Mouse (Mus musculus) hindbrain, embryonic 12.5 days (tissue): ENCODE measurements around the gene Abcc12. TPM values are rescaled to one million over a fixed set of nuclear protein-coding genes. Genes with fewer than 3 reads are reported as not detected.

Source experiments
- ATAC-seq: fragments of 200-750 bp; cut with Nextera tagmentation; 2 replicates; pipeline ENCODE4 v1.8.0; 2017; ENCODE audit warnings: moderate TSS enrichment; ENCODE audit not compliant: low FRiP score
- H3K27ac ChIP-seq: fragments of 300-500 bp; sonication (generic); 2 replicates; pipeline ENCODE4 v1.5.1; 2016; ENCODE audit warnings: mild to moderate bottlenecking
- H3K27me3 ChIP-seq: fragments of 300-500 bp; sonication (generic); 2 replicates; pipeline ENCODE4 v1.6.1; 2016; ENCODE audit warnings: mild to moderate bottlenecking
- H3K36me3 ChIP-seq: fragments of 300-500 bp; sonication (generic); 2 replicates; pipeline ENCODE4 v1.6.1; 2016; ENCODE audit warnings: mild to moderate bottlenecking
- H3K4me1 ChIP-seq: fragments of 300-500 bp; sonication (generic); 2 replicates; pipeline ENCODE4 v1.6.1; 2016
- H3K4me2 ChIP-seq: fragments of 300-500 bp; sonication (generic); replicated peaks from 2 replicates; pipeline ENCODE4 v1.6.1; 2016; ENCODE audit warnings: mild to moderate bottlenecking
- H3K4me3 ChIP-seq: fragments of 300-500 bp; sonication (generic); 2 replicates; pipeline ENCODE4 v1.5.1; 2016; ENCODE audit warnings: mild to moderate bottlenecking
- H3K9ac ChIP-seq: fragments of 300-500 bp; sonication (generic); 2 replicates; pipeline ENCODE4 v1.6.1; 2016; ENCODE audit warnings: mild to moderate bottlenecking, moderate library complexity
- H3K9me3 ChIP-seq: fragments of 300-500 bp; sonication (generic); replicated peaks from 2 replicates; pipeline ENCODE4 v1.6.1; 2016; ENCODE audit warnings: mild to moderate bottlenecking
- WGBS: fragments of 180-500 bp; shearing (Covaris S2); methylation state at CpG from one replicate; pipeline ENCODE4 v1.1.7; 2016; 5-methylcytosine and 5-hydroxymethylcytosine counted together
- polyA plus RNA-seq: library from polyadenylated mRNA; unstranded; fragments of >200 nt; fragmentation: Nextera tagmentation; extraction: Ambion mirVana; gene quantifications from 2 replicates; pipeline ENCODE4 v1.2.1, GENCODE M21; 2016

Abcc12 gene
- polyA plus RNA-seq, 1 experiment from 2014 or later, result 0.05 TPM

DNA sequence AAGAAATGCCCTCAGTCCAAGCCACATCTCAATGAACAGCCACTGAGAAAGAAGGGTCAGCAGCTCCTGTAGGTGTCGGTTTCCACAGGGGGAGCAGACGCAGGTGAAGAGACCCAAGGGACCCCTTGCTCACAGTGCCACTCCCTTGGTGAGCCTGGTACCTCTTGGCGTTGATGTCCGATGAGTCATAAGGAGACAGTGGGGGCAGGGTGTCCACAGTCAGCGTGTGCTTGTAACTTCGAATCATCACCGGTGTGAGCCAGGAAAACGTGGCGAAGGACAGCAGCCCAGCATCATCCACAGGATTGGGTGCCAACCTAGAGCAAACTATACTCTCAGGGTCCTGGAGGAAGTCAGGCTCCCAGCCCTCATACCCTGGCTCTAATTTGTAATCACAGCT lies 16.8 kb downstream of the Abcc12 start:
- H3K9ac ChIP-seq, result no peak overlapping the region
- H3K27me3 ChIP-seq, result no peaks in the 10 kb centered on the region
- no peaks in the 10 kb centered on the region for H3K9me3 ChIP-seq
- H3K27ac ChIP-seq, result no peak overlapping the region
- H3K4me3 ChIP-seq, result no peak overlapping the region
- no peaks in the 10 kb centered on the region; the same call in 1 of the 2 replicates for H3K4me1 ChIP-seq
- WGBS, result 94% methylated on average over 9 of the region's 9 CpGs
- H3K4me2 ChIP-seq, result no peak overlapping the region
- H3K36me3 ChIP-seq, result no peaks in the 10 kb centered on the region
- no peak for ATAC-seq

DNA sequence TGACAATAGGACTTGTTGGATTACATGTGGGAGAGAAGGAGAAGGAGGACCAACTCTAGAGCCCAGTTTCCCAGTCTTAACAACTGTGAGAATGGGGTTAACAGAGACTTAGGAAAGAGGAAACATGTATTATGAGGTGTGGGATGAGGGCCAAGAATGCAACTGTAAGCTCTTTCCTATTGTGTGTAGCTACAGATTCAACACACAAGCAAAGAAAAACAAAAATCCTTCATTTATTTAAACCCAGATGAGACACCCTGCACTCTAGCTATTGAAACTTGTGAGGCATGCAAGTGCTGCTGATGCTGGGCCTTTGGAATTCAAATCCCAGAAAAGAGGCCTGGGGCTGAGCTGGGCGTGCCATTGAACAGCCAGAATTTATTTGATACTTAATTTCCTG lies 18.7 kb downstream of the Abcc12 start:
- H3K9ac ChIP-seq, result no peak overlapping the region
- no peaks in the 10 kb centered on the region; the same call in 1 of the 2 replicates for H3K4me1 ChIP-seq
- no peaks in the 10 kb centered on the region for H3K36me3 ChIP-seq
- 52% methylated on average over 1 of the region's 1 CpGs for WGBS
- no peak overlapping the region for H3K27ac ChIP-seq
- H3K4me3 ChIP-seq, result no peak overlapping the region
- no peak overlapping the region for H3K4me2 ChIP-seq
- H3K9me3 ChIP-seq, result no peaks in the 10 kb centered on the region
- H3K27me3 ChIP-seq, result no peaks in the 10 kb centered on the region
- ATAC-seq, result no peak

DNA sequence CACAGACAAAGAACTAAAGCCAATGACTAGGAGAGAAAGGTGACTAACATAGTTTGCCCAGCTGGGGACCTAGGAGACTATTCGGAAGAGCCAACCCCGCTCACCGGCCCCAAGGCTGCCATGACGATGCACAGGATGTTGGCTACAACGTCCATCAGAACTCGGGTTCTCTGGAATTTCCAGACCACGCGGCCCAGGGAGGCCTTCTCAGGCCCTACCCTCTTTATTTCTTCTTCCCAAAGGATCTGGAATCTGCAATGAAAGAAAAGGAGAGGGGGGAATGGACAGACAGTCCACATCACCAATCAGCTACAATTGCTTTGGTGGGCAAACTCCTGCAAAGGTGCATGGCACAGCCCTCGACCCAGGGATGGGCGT lies 19.8 kb downstream of the Abcc12 start:
- no peaks in the 10 kb centered on the region; the same call in 1 of the 2 replicates for H3K4me1 ChIP-seq
- no peaks in the 10 kb centered on the region for H3K36me3 ChIP-seq
- no peaks in the 10 kb centered on the region for H3K27me3 ChIP-seq
- WGBS, result 86% methylated on average over 10 of the region's 10 CpGs
- H3K9ac ChIP-seq, result no peak overlapping the region
- no peak for ATAC-seq
- no peaks in the 10 kb centered on the region for H3K9me3 ChIP-seq
- no peak overlapping the region for H3K4me2 ChIP-seq
- H3K4me3 ChIP-seq, result no peak overlapping the region
- H3K27ac ChIP-seq, result no peak overlapping the region

DNA sequence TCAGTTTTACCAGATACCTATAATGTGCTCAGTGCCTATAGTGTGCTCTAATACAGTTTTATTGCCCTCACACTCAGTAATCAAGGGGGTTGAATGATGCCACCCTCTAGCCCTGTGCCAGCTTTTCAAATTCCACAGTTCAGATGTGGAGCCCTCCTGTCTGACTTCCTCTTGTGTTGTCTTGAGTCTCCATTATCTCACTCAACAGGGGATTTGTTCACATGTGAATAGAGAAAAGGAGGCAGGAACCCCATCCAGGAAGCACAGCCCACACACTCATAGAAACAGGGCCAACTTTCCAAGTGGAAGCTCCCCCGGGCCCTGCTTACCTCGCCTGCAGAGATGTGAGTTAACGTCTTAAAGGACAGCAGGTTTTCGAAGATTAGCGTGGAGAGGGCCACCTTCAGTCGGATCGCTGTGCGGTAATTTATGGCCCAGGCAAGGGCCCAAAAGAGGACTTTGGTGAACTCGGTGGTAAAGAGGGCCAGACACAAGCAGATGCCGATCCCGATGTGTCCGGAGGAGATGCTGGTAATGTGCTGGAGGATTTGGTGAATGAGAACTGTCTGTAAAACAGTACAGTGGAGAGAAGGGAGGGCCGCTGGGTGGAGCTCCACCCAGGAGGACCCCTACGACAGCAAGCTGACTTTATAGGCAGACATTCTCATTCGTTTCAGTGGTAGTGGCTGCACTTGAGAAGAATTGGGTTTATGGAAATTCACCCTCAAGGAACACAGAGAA lies 20.4 kb downstream of the Abcc12 start:
- WGBS, result 83% methylated on average over 15 of the region's 15 CpGs
- no peaks in the 10 kb centered on the region for H3K36me3 ChIP-seq
- H3K4me2 ChIP-seq, result no peak overlapping the region
- no peaks in the 10 kb centered on the region; the same call in 1 of the 2 replicates for H3K4me1 ChIP-seq
- ATAC-seq, result no peak
- no peaks in the 10 kb centered on the region for H3K27me3 ChIP-seq
- no peak overlapping the region for H3K9ac ChIP-seq
- H3K4me3 ChIP-seq, result no peak overlapping the region
- H3K9me3 ChIP-seq, result no peaks in the 10 kb centered on the region
- no peak overlapping the region for H3K27ac ChIP-seq

DNA sequence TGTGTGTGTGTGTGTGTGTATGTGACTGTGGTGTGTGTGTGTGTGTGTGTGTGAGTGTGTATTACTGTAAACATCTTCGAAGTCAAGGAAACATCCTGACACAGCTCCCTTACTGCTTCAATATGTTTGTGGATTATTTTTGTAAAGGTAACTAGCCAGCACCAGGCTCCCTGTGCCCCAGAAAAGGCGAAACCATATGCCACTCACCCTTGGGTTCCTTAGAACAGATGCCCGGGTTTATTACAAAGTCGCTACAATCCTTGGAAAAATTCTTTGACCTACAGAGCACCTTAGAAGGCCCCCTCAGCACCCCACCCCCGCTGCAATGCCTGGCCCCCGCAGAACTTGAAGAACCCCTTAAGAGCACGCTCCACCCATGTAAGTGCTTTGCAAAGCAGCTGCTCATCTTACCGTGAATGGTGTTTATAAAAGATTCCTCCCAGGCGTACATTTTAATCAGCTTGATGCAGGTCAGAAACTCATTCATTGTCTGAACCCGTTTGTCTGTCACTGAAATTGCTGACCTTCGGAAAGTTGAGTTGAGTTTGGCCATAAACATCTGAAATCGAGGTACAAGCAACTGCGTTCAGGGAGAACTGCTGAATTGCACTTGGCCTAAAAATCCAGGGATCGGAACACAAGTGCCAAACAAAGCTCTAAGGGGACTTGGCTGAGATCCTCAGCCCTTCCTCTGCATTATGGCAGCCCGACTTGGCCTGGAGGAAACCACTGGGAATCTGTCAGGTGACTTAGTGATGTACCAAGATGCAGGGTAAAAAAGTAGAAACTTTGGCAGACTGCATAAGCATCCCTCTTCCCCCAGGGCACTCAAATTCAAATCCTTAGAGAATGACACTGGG lies 23.1 kb downstream of the Abcc12 start:
- no peak for ATAC-seq
- WGBS, result 81% methylated on average over 15 of the region's 15 CpGs
- Histone ChIP-seq H3K9ac (no peak overlapping the region), H3K4me1 (no peaks in the 10 kb centered on the region; the same call in 1 of the 2 replicates), H3K36me3 (no peaks in the 10 kb centered on the region), H3K27me3 (no peaks in the 10 kb centered on the region), H3K4me2 (no peak overlapping the region), H3K27ac (no peak overlapping the region), H3K9me3 (no peaks in the 10 kb centered on the region), H3K4me3 (no peak overlapping the region)

DNA sequence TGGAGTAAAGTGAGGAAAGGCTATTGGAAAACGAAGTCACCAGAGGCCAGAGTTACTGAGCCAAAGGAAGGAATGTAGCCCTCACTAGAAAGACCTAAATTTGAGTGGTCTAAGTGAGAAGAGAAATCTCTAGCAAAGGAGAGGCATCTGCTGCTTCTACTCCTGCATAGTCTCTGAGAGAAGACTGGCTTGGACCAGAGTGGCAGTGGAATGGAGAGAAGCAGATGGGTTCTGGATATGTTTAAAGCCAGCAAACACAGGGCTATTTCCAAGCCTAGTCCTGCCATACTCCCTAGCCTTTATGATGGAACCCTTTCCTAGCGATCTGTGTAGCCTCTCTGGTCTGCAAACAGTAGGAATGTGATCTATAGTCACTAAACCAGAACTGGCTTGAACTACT lies 24.9 kb downstream of the Abcc12 start:
- ATAC-seq, result no peak
- Histone ChIP-seq H3K27me3 (no peaks in the 10 kb centered on the region), H3K9ac (no peak overlapping the region), H3K4me2 (no peak overlapping the region), H3K4me1 (no peaks in the 10 kb centered on the region), H3K36me3 (no peaks in the 10 kb centered on the region), H3K9me3 (no peaks in the 10 kb centered on the region), H3K4me3 (no peak overlapping the region), H3K27ac (no peak overlapping the region)
- 90% methylated on average over 2 of the region's 2 CpGs for WGBS

DNA sequence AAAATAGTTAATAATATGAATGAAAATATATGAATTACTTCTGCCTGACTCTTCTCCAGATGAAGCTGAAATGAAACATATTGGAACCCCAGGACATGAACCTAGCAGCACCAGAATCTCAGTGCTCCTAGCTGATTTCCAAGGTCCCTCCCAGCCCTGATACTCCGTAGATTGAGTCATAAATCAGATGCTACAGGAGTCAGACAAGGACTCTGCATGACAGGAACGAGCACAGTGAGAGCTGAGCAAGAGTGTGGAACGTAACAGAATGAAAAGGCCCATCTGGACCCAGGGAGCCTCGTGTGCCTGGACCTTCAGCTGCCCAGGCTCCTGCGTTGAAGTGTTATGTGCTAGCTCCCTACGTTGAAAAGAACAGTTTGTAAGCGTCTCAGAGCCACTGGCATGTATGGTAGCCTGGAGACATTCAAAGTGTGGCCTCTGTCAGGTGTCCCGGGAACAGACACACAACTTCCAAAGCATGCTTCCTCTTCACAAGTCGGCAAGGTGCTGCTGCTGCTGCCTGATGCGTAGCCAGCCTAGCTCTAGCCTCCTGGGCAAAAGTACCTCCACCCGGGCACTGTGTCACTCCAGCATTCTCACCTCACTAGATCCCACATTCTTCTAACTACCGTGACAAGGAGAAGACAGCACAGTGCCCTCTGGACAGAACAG lies 26.1 kb downstream of the Abcc12 start:
- no peak for ATAC-seq
- 88% methylated on average over 12 of the region's 12 CpGs for WGBS
- Histone ChIP-seq H3K27me3 (no peaks in the 10 kb centered on the region), H3K4me3 (no peak overlapping the region), H3K9me3 (no peaks in the 10 kb centered on the region), H3K4me1 (no peaks in the 10 kb centered on the region), H3K9ac (no peak overlapping the region), H3K36me3 (no peaks in the 10 kb centered on the region), H3K27ac (no peak overlapping the region), H3K4me2 (no peak overlapping the region)

DNA sequence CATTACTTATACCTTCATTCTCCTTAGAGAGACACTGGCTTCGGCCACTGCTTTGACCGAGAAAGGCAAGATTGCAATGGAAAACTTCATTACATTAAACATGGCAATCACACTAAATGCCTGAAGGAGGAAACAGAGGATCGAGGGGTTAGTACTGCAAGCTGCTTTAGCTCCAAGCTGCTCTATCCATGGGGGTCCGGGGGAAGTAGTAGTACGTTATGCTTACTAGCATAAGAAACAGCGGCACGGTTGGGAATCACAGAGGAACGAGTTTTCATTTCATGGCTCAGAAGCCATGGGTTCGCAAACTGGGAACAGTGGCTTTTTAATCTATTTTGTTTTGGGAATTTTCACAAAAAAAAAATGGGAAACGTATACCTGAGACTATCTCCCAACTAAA lies 30.0 kb downstream of the Abcc12 start:
- Histone ChIP-seq H3K9me3 (no peaks in the 10 kb centered on the region), H3K27me3 (no peaks in the 10 kb centered on the region), H3K27ac (no peak overlapping the region), H3K4me3 (no peak overlapping the region), H3K4me1 (no peaks in the 10 kb centered on the region), H3K9ac (no peak overlapping the region), H3K36me3 (no peaks in the 10 kb centered on the region), H3K4me2 (no peak overlapping the region)
- no peak for ATAC-seq
- 88% methylated on average over 10 of the region's 10 CpGs for WGBS

DNA sequence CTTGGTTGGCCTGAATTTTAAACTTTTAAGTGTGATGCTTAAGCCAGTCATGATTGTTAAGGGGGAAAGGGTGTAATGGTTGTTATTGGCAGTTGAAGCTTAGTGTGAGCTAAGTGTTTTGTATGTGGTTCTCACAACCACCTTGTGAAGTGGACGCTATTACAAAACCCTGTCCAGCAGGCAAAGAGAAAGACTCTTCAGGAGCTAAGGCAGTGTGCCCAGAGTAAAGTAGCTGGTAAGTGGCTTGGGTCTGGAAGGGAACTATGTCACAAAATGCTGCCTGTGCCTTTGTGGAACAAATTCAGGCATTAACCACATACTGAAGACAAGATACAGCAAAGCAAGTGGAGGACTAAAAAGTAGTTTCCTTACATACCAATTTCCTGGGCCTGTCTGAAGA lies 34.5 kb downstream of the Abcc12 start:
- WGBS, result 90% methylated on average over 1 of the region's 1 CpGs
- no peak overlapping the region for H3K4me2 ChIP-seq
- no peaks in the 10 kb centered on the region for H3K4me1 ChIP-seq
- no peaks in the 10 kb centered on the region for H3K27me3 ChIP-seq
- H3K36me3 ChIP-seq, result no peaks in the 10 kb centered on the region
- no peaks in the 10 kb centered on the region for H3K9me3 ChIP-seq
- no peak overlapping the region for H3K4me3 ChIP-seq
- no peak for ATAC-seq
- H3K9ac ChIP-seq, result no peak overlapping the region
- no peak overlapping the region for H3K27ac ChIP-seq

DNA sequence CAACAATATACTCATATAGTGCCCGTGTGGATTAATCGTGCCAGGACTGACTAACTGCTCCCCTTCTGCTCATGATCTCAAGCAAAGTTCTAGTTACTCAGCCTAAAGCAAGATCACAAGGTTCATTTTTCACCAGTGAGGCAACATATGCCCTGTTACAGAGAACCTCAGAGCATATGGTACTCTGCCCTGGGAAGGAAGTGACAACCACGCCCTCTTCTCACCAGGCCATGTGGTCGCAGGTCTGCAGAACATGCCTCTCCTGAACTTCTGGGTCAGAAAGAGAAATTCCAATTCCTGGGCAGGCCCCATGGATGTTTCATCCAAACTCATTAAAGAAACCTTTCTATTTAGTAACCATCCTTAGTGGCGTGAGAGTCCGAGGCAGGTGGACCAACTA lies 39.6 kb downstream of the Abcc12 start:
- H3K9ac ChIP-seq, result no peak overlapping the region
- no peak overlapping the region for H3K27ac ChIP-seq
- no peak for ATAC-seq
- no peaks in the 10 kb centered on the region for H3K27me3 ChIP-seq
- no peak overlapping the region for H3K4me3 ChIP-seq
- no peaks in the 10 kb centered on the region for H3K36me3 ChIP-seq
- WGBS, result 92% methylated on average over 6 of the region's 6 CpGs
- H3K4me1 ChIP-seq, result peaks cover 5% of the 10 kb centered on the region
- no peak overlapping the region for H3K4me2 ChIP-seq
- no peaks in the 10 kb centered on the region for H3K9me3 ChIP-seq

DNA sequence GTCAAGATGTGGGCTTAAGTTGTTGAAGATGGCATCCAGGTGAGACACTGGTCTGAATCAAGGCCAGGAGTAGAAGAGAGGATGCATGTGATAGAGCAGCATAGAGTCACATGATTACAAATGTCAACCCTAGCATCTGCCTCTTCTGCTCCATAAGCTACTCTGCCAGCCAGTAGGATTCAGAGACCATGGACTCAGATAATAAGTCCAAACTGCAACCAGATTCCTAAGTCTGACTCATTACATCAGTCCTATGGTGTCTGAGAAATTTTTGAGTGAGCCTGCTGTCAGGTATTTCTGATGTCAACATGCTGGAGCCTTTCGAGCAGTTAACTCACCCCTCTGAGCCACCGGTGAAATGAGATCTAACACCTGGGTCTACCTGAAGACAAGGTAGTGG lies 40.1 kb downstream of the Abcc12 start:
- Histone ChIP-seq H3K9me3 (no peaks in the 10 kb centered on the region), H3K36me3 (no peaks in the 10 kb centered on the region), H3K27ac (no peak overlapping the region), H3K4me2 (no peak overlapping the region), H3K27me3 (no peaks in the 10 kb centered on the region), H3K4me1 (peaks cover 5% of the 10 kb centered on the region), H3K9ac (no peak overlapping the region), H3K4me3 (no peak overlapping the region)
- 92% methylated on average over 2 of the region's 2 CpGs for WGBS
- no peak for ATAC-seq

DNA sequence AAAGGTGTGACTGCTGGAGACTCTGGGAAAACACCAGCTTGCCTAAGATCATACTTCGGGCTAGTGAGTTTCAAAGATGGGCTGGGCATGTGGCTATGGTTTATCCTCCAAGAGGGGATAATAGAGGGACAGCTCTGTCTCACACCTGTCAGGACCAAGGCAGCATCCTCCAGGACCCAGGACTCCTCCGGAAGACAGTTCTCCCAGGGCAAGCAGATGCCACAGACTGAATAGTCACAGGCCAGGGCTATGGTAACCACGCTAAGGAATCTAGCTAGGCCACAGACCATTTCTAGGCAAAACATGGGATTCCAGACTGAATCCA lies 43.9 kb downstream of the Abcc12 start:
- no peaks in the 10 kb centered on the region for H3K27me3 ChIP-seq
- H3K9ac ChIP-seq, result no peak overlapping the region
- no peak overlapping the region for H3K4me2 ChIP-seq
- 71% methylated on average over 3 of the region's 3 CpGs for WGBS
- H3K9me3 ChIP-seq, result no peaks in the 10 kb centered on the region
- H3K36me3 ChIP-seq, result no peaks in the 10 kb centered on the region
- H3K4me3 ChIP-seq, result no peak overlapping the region
- H3K4me1 ChIP-seq, result peaks cover 5% of the 10 kb centered on the region
- peak; percentile 48 for ATAC-seq
- H3K27ac ChIP-seq, result no peak overlapping the region
